Mouse (Mus musculus): ENCODE data around the gene Popdc2. TPM values are rescaled to one million over a fixed set of nuclear protein-coding genes. Genes with fewer than 3 reads are reported as not detected.
"Not testable (repeated sequence)": the region's sequence is repeated elsewhere in the genome, so short reads cannot be mapped to it uniquely, and the experiment has no call there.

Popdc2 gene
- 167 and 176 TPM in 2 replicates for polyA plus RNA-seq (2012; rRNA removed)

GRCm38 (mm10) chr16:38361933-38362332 is at the start of gene Popdc2:
Gene Popdc2 (plus strand): TSS chr16:38362209.
- DNase-seq (ENCODE audit: low spot score) = no peak

- no peak for DNase-seq (ENCODE audit: low spot score)
Measured at GRCm38 (mm10) chr16:38318492-38318891, 43.5 kb upstream of the Popdc2 start.

GRCm38 (mm10) chr16:38319087-38319486 is 42.9 kb upstream of the Popdc2 start:
- no peak for DNase-seq (ENCODE audit: low spot score)

GRCm38 (mm10) chr16:38321452-38321935 is 40.5 kb upstream of the Popdc2 start:
- DNase-seq (ENCODE audit: low spot score) = no peak

GRCm38 (mm10) chr16:38324311-38324710 is 37.7 kb upstream of the Popdc2 start:
- no peak for DNase-seq (ENCODE audit: low spot score)

GRCm38 (mm10) chr16:38326778-38327397 is 35.1 kb upstream of the Popdc2 start:
- DNase-seq (ENCODE audit: low spot score) = no peak

GRCm38 (mm10) chr16:38329340-38329739 is 32.7 kb upstream of the Popdc2 start:
- DNase-seq (ENCODE audit: low spot score) = no peak

GRCm38 (mm10) chr16:38334431-38334830 is 27.6 kb upstream of the Popdc2 start:
- no peak for DNase-seq (ENCODE audit: low spot score)

GRCm38 (mm10) chr16:38338077-38338476 is 23.9 kb upstream of the Popdc2 start:
- not testable (repeated sequence) for DNase-seq (ENCODE audit: low spot score)

GRCm38 (mm10) chr16:38341396-38342324 is 20.3 kb upstream of the Popdc2 start, which contains the start of gene Maats1:
Gene Maats1 (minus strand): TSS chr16:38342143.
- DNase-seq (ENCODE audit: low spot score) = no peak

GRCm38 (mm10) chr16:38344941-38345725 is 16.9 kb upstream of the Popdc2 start:
- no peak for DNase-seq (ENCODE audit: low spot score)

GRCm38 (mm10) chr16:38346529-38347325 is 15.3 kb upstream of the Popdc2 start, which contains the start of the genes Cox17 and Gm21987:
Gene Cox17 (plus strand): TSS chr16:38346991.
Gene Gm21987 (plus strand): TSS chr16:38347040.
- peak; percentile 68 for DNase-seq (ENCODE audit: low spot score)

GRCm38 (mm10) chr16:38347588-38347987 is 14.4 kb upstream of the Popdc2 start:
- DNase-seq (ENCODE audit: low spot score) = no peak

GRCm38 (mm10) chr16:38348217-38348761 is 13.7 kb upstream of the Popdc2 start:
- DNase-seq (ENCODE audit: low spot score) = no peak

- DNase-seq (ENCODE audit: low spot score) = no peak
Measured at GRCm38 (mm10) chr16:38349881-38350280, 12.1 kb upstream of the Popdc2 start.

GRCm38 (mm10) chr16:38350361-38350855 is 11.6 kb upstream of the Popdc2 start:
- DNase-seq (ENCODE audit: low spot score) = no peak

GRCm38 (mm10) chr16:38350939-38351338 is 11.1 kb upstream of the Popdc2 start:
- DNase-seq (ENCODE audit: low spot score) = no peak

- no peak for DNase-seq (ENCODE audit: low spot score)
Measured at GRCm38 (mm10) chr16:38352031-38352430, 10.0 kb upstream of the Popdc2 start.

- DNase-seq (ENCODE audit: low spot score) = no peak
Measured at GRCm38 (mm10) chr16:38352851-38353250, 9.2 kb upstream of the Popdc2 start.

- no peak for DNase-seq (ENCODE audit: low spot score)
Measured at GRCm38 (mm10) chr16:38353642-38354041, 8.4 kb upstream of the Popdc2 start.

Data from urinary bladder, adult 2 months (tissue).